Mouse (Mus musculus) liver, postnatal 0 days (tissue): ENCODE data around the gene Olfr1342.

Experiments
- CTCF ChIP-seq: sonication (generic); IDR thresholded peaks from 2 replicates; pipeline ENCODE4 v1.5.1; 2016; ENCODE audit warnings: antibody characterized with exemption, low read depth
- EP300 ChIP-seq: IDR thresholded peaks from 2 replicates; pipeline ENCODE4 v1.6.1; 2016; ENCODE audit warnings: antibody characterized with exemption, low read depth, mild to moderate bottlenecking

DNA sequence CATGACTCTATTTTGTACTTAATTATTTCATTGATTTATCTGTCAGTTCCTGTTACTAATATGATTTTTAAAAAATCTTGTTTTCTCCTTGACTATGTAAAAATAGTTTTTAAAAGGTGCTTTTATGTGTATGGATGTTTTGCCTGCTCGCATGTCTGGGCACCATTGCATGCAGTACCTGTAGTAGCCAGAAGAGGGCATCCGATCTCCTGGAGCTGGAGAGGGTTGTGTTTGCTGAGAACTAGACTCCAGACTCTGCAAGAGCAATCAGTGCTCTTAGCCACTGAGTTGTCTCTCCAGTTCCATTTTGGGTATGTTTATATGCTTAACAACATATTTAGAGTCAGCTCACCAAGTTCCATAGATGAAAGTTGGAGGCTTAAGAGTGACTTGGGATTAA lies 47.3 kb downstream of the Olfr1342 start:
- TF ChIP-seq CTCF (peak; percentile 88), EP300 (no peak)
